Mouse (Mus musculus) cerebellum, adult 11 months (tissue): ENCODE data around the gene Ets1.
A peak's percentile ranks its signal among the peaks of the same experiment; 100 is the strongest.

ENCODE experiments used
- DNase-seq: peaks from one replicate; pipeline ENCODE4 v3.0.0; 2022

Ets1 gene

DNA sequence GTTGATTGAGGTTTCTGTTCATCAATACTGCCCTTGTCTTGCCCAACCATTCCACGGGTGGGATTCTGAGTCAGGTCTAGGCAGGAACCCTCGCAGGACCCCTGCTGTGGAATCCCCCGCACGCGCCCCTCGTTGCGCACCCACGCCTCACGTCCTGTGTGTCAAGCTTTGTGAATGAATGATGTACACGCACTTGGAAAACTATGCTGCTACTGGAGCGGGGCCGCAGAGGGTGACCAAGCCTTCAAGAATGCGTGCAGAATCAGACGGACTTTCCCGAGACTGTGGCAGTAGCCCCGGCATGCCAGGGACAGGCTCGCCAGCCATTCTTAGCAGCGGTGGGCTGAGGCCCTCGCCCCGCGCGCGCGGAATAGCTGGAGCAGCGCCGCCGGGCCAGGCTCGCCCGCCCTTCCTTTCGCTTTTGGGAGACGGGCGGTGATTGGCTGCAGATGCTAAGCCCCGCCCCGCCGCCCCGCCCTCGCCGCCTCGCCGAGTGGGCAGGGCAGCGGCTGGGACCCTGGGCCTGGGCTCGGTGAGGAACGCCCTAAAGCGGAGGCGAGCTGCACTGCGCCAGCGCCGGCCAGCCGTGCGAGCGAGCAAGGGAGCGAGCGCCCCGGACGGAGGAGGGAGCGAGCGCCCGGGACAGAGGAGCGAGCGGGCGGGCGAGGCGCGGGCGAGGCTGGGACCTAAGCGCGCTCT is 59.6 kb downstream of the Ets1 start:
- DNase-seq: peak; percentile 63

DNA sequence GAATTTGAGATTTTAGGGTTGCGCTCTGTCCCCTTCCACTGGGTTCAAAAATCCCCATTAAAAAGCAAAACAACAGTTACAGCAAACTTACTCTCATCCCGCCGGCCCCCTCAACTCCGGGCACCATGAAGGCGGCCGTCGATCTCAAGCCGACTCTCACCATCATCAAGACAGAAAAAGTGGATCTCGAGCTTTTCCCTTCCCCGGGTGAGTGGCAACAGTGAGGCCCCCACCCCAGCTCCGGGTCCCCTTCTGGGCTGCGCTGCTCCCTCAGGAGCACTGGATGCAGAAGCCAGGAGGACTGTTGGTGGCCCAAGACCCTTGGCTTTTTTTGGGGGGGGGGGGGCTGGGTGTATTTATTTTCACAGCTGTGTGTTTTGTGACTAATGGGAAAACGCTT is 60.2 kb downstream of the Ets1 start:
- DNase-seq: no peak

DNA sequence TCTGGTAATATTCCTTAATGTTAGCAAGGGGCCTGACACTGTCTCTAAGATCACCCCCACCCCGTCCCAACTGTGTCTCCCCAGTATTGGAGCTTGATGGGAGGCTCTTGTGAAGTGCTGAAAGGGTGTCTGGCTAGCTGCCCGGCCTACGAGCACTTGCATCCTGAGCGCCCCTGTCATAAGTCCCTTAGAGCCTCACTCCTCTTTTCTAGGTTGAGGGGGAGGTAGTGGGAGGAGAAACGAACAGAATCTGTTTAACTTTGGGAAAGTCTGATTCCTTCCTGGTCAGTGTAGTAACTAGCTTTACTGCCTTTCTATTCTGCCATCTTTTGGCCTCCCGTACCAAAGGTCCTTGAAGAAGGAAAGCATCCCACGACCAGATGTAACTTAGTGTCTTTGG is 60.7 kb downstream of the Ets1 start:
- no peak for DNase-seq

DNA sequence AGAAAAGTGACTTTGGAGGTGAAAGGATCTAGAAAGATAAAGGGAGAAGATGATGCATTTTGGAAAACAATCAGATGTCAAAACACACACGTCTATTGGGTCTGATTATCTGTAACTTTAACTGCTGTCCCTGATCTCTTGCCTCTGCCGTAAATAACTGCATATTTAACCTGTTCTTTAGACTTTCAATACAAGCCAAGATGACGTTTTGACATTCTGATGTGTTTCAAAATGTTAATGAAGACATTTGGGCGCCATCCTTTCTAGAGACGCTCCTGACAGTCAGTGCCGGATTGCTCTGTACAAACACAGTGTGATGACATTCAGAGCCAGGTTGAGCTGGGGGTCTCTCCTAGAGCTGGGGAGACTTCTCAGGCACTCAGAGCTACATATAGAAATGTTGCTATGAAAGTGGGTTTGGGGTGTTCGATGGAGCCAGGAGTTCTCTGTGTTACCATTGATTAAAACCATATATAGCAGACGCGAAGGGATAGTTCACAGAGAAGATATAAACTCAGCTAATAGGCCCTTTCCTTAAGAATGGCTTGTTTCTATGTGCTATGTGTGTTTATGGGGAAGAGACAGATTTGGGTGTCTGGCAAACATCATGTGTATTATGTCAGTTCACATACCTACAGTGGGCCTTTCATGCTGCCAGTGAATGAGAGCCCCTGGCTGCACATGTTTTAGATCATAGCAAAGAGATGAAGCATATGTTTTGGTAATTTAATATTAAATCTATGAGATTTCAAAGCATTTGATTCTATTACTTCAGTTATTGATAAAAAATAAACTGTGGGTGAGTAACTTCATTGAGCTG is 61.5 kb downstream of the Ets1 start:
- DNase-seq: no peak

DNA sequence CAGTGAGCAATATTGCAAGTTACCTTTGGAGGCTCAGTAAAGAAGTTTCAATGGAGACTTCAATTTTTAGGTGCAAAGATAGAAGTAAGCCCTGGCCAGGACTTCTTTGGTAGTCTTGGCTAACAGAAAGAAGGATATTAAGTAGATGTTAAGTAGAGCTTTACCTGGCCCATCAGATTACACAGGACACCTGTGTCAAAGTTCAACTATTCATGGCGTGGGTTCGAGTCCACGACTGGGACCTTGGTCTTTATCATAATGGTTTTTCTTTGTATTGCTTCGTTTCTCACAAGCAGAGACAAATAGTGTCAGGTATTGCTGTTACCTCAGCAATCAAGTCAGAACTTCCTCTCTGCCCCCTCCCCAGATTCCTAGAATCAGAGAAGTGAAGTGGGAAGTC is 62.7 kb downstream of the Ets1 start:
- no peak for DNase-seq

DNA sequence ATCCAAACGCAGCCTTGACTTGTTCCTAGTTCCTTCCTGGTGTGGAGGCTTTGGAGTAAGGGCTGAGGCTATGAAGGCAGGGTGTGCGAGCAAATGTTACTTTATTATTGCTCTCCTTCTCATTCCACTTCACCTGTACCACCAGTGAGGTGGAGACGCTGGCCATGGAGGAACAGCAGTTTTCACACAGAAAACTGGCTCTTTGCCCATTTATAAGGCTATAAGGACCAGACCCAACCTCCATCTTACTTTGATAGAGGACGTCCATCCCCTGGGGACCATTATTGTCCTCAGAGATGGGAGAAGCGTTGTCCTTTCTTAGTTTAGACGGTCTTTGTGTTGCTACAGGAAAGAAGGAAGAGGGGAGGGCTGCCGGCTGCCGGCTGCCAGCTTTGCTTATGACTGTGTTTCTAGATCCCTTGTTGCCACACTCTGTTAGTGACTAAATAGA is 63.4 kb downstream of the Ets1 start:
- DNase-seq: no peak

DNA sequence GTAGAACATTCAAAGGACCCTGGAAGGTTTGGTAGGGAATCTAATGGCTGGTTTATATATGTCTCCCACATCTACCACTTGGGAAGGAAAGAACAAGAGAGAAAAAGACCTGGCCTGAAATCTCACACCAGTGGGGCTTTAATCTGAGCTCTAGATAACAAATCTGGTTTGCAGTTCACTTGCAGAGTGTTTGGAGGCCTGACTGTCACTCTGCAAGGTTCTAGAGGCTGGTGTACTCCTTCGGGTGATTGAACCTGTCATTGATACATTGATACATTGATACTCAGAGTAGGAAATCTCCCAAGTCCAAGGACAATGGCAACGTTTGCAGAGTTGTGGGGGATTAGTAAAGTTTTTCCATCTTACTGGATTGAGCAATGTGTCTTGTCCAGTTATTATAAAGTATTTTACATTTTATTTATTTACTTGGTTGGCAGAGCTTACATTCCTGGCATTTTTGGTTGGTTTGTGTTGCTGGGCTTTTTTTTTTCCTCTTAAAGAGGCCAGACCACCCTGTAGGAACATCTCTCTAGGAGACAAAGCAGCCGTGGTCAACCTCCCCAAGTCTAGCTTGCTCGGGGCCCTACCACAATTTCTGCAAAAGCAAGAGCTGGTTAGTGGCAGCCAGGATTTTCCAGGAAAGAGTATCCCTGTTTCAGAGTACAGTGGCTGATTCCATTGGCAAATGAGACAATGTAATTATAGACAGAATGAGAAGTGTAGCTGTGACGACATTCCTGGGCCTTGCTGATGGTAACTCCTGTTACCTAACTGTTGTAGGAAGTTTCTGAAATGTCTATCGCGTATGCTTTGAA is 64.3 kb downstream of the Ets1 start:
- DNase-seq: no peak

DNA sequence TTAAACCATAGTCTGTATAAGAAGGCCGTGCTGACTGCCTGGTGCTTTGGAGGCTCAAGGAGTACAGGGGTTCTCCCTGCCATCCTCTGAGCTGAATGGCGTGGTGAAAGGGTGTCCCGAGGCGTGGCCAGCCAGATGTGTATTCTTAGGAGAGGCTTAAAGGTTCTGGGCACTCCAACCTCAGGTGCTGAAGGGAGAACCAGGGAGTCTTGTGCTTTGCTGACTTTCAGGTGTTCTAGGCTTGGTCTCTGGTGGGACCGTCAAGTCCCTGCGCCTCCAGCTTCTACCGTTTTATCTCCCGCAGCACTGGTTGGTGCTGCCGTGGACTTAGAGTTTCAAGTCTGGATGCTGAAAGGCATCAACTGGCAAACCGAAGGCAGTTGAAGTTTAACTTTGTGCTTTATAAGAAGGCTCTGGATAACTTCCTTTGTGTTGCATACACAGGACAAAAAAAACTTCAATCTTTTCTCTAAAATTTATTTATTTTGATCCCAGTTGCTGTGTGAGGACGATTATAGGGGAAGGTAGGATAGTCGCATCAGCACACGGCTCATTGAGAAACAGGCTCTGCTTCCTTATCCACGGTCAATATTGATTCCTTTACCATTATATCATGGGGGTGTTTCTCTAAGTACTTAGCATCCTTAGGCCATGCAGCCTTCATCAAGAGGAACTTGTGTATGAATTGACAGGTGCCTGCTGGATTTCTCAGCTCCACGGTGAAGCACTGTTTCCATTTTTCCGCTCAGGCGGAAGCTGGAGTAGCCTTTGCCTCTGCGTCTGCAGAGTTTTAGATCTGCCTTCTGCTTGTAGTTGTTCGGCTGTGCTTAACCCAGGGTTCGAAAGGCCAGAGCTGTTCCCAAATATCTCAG is 65.3 kb downstream of the Ets1 start:
- no peak for DNase-seq

DNA sequence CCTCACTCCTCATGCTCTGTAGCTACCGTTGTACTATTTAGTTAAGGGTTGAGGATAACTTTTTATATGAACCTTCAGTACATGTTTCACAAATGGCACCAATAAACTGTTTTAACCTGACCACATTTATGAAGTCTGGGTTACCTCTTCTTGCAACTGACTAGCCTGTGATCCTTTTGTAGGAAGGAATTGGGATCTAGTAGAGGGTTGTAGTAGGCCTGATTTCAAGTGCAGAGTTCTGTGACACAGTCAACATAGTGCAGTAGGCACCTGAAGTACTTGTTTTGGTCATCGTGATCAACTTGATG is 65.9 kb downstream of the Ets1 start:
- no peak for DNase-seq

DNA sequence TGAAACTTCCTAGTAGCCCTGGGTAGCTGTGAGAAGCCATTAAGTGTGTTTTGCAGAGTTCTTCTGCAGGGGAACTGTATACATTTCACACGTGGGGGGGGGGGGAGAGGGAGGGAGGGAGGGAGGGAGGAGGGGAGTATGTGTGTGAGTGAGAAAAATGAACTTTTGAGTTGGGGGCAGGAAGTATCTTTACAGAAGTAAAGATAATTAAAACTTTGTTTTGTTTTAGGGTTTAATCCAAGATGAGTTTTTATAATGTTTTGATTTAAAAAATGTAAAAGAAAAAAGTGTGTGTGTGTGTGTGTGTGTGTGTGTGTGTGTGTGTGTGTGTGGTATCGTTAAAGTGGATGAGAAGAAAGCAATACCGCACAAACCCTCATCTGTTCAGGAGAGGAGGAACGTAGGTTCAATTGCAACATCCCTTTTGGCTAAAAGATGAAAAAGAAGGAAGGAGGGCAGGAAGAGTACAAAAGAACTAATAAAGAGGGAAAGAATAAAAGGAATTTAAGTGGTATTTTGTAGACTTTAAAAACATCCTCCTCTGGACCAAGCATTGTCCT is 66.9 kb downstream of the Ets1 start:
- DNase-seq: no peak

DNA sequence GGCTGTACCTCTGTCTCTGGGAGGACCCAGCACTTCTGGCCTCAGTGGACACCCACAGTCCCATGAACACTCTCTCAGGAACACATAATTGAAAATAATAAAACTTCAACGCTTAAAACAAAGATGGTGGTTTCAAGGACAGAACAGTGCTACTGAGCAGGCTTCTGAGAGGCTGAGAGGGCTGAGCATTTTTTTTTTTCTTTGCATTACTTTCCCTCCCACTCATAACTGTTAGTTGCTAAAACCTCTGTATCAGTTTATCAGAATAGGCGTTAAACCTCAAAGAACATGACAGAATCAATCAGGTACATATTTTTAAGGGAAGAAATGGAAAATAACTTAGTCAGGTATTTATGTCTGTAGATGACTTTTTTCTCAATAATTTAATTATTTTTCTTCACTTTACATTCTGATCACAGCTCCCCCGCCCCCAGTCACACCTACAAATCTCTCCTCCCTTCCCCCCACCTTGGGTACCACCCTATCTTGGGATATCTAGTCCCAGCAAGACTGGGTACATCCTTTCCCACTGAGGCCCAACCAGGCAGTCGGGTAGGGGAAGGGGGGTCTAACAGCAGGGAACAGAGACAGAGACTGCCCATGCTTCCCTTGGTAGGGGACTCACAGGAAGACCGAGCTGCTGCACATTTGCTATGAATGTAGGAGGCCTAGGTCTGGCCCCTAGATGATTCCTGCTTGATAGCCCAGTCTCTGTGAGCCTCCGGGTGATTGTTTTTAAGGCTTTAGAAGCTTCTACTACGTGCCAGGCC is 68.1 kb downstream of the Ets1 start:
- DNase-seq: no peak

DNA sequence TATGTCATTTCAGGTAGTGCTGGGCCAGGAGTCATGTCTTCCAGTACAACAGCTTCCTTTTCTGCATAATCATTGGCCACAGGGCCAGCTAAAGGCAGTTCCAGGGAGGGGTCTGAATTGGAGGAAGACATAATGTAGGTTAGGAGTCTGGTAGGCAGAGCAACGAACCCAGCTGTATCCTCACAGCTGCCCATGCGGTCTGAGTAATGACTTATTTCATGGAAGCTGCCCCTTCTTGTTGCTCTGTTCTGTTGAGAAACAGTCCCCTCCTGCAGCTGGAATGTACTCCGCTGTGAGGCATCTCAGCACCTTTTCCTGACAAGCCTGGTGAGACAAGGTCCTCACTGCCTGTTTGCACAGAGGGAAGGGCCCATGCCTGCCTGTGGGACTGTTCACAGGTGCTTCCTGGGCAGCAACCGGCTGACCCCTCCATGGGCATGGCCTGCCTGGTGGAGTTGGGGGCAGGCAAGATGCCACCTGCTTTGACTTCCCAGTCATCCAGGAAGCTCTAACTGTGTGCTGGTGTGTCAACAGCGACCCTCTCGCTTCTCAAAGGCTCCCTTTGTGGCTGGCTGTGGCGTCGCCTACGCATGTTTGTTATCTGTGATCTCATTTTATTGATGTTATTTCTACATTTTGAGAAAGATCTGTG is 69.9 kb downstream of the Ets1 start:
- no peak for DNase-seq

DNA sequence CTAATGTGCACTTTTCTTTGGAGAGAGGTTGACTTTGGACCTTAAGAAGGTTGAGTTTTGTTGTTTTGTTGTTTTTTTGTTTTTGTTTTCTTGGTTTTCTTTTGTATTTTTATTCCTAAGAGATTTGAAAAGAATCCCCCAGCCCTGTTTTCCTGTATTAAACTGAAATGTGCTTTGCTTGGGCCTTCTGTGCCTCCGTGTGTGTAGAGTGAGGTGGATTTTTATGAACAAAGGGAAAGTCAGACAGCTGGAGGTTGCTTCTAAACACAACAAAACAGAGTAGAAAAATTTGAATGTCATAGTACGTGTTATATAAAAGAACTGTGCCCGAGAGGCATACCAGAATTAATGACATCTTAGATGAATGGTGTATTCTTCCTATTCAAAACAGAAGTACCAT is 71.4 kb downstream of the Ets1 start:
- no peak for DNase-seq

DNA sequence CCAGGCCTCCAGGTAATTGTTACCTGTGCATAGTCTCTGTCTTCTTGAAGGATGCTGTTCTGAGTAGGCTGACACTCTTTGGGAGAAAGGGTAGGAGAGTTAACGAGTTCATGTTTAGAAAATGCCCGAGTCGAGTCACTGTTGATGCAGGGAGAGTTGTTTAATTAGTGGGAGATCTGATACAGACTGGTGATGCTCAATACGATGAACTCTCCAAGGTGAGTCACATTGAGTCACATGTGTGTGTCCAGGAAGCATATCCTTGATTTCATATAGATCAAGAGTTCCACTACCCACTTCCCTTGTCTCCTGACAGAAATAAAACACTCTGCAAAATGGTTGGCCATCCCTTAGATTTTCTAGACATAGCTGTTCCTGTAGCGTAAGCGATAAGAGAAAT is 72.5 kb downstream of the Ets1 start:
- DNase-seq: no peak

DNA sequence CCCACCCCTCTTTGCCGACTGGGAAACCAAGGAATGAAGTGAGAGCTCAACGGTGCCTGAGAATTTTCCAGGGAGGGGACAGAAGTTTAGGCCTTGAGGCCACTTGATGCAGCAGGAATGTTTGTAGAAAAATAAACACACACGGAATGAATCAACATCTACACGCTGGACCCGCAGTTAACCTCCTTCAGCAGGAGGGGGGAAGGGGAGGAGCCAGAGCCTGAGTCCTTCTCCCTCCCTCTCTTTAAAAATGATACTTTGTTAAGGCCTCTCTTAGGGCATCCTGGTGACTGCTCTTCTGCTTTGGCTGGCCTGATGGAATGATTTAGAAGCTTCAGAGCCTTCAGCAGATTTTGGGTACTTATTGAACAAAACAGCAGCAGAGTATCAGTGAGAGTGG is 73.3 kb downstream of the Ets1 start:
- no peak for DNase-seq

DNA sequence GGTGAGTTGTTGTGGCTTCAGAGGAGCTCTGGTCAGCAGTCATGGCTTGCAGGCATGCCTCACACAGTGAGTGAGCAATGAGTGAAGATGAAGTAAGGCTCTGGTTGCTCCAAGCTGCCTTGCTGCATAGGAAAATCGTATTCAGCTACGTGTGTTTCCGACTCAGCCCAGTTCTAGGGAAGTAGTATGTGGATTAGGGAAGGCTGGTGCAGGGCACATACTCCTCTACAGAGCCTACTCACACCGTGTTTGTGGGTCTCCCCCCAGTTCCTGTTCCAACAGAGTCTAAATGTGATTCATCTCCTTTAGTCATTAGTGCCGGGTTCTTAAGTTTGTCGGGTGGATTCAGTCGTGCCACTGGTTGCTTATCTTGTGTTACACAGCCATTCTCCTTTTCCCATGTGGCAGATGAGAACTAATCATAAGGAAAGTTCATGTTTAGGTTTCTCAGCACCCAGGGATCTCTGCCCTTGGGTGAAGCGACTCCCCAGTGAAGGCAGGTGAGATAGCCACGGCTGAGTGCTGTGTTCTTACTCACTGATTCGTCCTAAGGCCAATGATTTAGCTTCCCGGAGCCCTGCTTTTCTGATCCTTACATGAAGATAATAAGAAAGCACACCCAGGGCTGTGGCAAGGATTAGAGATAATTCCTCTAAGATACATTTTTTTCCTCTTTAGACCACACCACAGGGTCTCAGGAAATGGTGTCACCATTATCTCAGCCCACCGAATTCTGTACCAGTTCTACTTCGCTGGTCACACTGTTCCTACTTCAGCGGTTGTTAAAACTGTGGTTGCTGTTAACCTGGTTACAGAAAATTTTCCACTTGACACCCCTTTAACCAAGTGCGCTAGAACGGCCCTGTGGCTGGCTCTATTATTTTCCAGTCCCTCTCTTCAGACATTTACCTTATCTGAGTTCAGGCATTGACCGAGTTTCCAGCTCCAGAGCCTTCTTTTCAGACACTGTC is 74.0 kb downstream of the Ets1 start:
- no peak for DNase-seq

DNA sequence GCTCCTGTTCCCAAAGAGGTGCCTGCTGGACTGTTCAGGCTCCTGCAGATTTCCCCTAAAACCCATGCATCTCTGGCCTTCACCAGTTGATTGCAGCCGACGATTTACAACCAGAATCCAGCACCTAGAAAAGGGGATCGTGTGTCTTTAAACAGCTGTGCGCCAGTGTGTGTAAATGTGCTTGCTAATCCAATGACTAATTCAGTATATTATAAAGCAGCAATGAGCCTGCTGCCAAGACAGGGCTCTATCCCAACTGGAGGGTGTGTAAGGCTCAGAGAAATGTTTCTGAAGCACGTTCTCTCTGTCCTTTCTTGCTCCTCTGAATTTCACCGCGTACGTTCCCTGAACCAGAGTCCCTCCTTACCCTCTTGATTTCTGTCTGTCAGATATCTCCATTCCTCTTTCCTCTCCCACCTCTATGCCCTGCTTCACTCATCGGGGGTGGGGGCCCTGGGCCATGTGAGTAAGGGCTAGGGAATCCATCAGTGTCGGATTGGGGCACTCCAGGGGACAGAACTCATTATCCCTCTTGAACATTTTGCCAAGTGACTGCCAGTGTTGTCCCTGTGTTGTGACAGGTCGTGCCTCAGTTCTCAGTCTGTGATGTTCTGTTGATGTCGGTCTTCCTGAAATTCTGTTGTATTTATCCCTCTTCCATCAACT is 75.1 kb downstream of the Ets1 start:
- no peak for DNase-seq

DNA sequence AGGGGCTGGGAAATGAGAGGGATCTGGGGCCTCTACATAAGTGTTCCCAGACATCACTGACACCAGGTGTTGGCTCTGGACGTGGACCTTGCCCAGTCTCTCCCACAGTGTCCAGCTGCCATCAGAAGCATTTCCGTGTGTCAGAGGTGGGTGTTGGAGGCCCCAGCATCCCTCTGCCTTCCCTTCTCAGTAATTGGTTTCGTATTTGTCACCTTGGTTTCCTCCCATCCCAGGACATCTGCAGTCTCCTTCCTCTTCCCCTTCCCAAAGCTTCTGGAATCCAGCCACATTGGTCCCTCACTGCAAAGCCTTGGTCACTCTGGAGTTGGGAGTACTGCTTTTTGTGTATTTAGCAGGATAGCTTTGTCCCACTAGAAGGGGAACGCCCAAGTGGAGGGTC is 75.7 kb downstream of the Ets1 start:
- no peak for DNase-seq

DNA sequence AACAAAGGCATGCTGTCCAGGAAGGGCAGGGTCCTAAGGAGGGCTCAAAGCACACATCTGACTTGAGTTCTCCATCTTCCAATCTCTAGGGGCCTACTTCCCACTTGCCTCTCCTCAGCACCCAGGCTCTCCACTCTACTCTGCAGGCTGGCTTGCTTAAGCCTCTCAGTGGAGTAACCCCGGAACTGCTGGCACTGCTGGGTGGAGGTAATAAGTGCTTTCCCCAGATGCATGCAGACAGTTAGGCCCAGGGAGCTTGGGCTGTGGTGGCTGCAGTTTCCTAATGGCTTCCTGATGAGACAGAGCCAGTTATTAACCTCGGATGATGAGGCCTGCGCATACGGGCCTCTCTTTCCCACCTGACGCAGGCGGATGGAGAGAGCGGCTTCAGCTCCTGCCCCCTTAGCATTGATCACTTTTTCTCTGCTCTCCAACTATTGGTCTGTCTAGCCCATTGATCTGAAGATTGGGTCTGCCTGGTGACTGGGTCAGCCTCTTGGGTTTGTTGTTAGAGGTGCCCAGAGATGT is 76.4 kb downstream of the Ets1 start:
- DNase-seq: no peak
